Mouse (Mus musculus) ES-E14 (cell line): ENCODE data around the gene Mocs3.

Experiments used
- CHD2 ChIP-seq: IDR thresholded peaks from 2 replicates; pipeline ENCODE4 v1.6.1; 2014; ENCODE audit warnings: mild to moderate bottlenecking, low read depth, low read length, inconsistent platforms
- MAFK ChIP-seq: IDR thresholded peaks from 2 replicates; pipeline ENCODE4 v1.6.1; 2014; ENCODE audit warnings: mild to moderate bottlenecking, low read depth, low read length, inconsistent platforms; ENCODE audit not compliant: insufficient read depth
- ZC3H11A ChIP-seq: IDR thresholded peaks from 2 replicates; pipeline ENCODE4 v1.6.1; 2012; ENCODE audit warnings: low read depth, mild to moderate bottlenecking, inconsistent platforms, low read length, borderline replicate concordance
- ZNF384 ChIP-seq: IDR thresholded peaks from 2 replicates; pipeline ENCODE4 v1.6.1; 2012; ENCODE audit warnings: low read depth, low read length, inconsistent platforms

GRCm38 (mm10) chr2:168213788-168214397 is 16.5 kb upstream of the Mocs3 start:
- TF ChIP-seq CHD2, result no peak
- TF ChIP-seq ZC3H11A, result no peak
- peak; percentile 79 for TF ChIP-seq MAFK
- no peak for TF ChIP-seq ZNF384
